Mouse (Mus musculus): ENCODE measurements around the gene Olfr520. TPM values are rescaled to one million over a fixed set of nuclear protein-coding genes. Genes with fewer than 3 reads are reported as not detected.
A peak's percentile ranks its signal among the peaks of the same experiment; 100 is the strongest.

Gene Olfr520
- polyA plus RNA-seq, 1 experiment from 2014 or later = not detected

- H3K27me3 ChIP-seq (replicated peaks) = no peaks in the 10 kb centered on the region
- 39% methylated on average over 6 of the region's 6 CpGs for whole genome bisulfite sequencing
- peaks cover 7% of the 10 kb centered on the region; the same call in 1 of the 2 replicates for H3K4me1 ChIP-seq
- no peak overlapping the region for H3K4me2 ChIP-seq (replicated peaks)
- no peaks in the 10 kb centered on the region for H3K9me3 ChIP-seq
- no peak for ATAC-seq (ENCODE audit: low FRiP score, low read depth)
- H3K9ac ChIP-seq = no peak overlapping the region
- no peak overlapping the region for H3K4me3 ChIP-seq
- no peaks in the 10 kb centered on the region for H3K36me3 ChIP-seq
- no peak overlapping the region for H3K27ac ChIP-seq
Measured at GRCm38 (mm10) chr7:99702201-99702600, 27.9 kb upstream of the Olfr520 start.

DNA sequence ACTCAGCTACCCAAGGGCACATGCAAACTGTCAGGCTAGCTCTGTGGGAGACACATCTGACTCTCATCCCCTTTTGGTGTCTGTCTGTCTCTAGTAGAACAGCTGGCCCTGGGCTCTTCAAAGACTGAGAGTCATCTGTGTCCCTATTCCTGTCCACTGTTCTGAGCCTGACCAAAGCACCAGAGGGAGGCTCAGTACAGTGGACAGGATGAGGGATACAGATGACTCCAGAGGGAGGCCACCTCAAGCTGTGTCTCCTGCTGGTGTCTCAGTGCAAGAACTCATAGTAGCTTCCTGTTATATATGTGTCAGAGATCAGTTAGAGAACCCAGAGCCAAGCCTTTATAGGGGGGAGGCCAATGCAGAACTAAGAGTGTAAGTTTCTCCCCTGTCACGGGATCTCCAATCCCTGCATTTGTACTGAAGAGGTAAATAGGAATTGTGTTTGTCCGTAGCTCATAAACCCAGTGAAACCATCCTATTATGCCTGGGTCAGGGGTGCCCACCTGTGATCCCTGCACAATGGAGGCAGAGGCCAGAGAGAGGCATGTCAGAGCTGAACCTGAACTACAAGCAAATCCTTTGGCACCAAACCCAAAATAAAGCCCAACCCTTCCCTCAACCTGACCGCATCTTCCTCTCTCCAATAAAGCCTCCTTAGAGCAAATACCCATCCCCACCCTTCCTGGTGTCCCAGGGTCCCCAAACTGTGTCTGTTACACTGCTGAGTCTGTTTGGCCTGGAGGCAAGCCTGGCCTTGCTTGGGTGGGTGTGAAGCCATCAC lies 25.1 kb upstream of the Olfr520 start:
- no peak overlapping the region for H3K27ac ChIP-seq
- no peaks in the 10 kb centered on the region; the same call in 1 of the 2 replicates for H3K27me3 ChIP-seq (replicated peaks)
- no peaks in the 10 kb centered on the region for H3K9me3 ChIP-seq
- no peak overlapping the region for H3K9ac ChIP-seq
- WGBS = 82% methylated on average over 3 of the region's 3 CpGs
- no peak overlapping the region for H3K4me2 ChIP-seq (replicated peaks)
- no peak overlapping the region for H3K4me3 ChIP-seq
- ATAC-seq (ENCODE audit: low FRiP score, low read depth) = no peak
- peaks cover 11% of the 10 kb centered on the region; the same call in 1 of the 2 replicates for H3K4me1 ChIP-seq
- no peaks in the 10 kb centered on the region for H3K36me3 ChIP-seq

DNA sequence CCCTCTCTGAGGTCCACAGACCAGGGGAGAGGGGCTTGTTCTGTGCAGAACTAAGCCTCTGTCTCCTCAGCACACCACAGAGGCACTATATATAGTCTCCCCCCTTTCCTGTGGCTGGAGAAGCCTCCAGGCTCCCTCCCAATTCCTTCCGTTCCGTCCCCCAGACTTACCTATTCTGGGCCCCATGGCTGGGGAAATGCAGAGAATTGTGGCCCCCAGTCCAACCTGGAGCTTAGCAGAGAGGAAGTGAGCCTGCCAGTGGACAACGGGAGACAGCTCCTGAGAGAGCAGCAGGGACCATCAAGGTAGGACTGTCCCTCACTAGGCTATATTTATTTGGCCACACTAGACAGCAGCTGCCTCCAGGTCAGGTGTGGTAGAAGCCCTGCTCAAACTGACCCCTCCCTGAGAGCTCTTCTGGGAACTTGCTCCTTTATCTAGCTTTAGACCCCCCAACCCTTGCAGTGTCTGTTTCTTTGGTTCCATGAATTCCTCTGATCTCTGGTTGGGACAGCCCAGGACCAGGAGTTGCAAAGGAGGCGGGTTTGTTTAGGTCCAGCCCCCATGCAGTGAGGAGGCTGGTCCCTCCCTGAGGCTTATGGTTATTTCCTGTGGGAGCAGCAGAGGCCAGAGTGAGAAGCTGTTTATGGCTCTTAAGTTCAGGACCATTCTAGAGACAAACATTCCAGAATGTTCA lies 23.6 kb upstream of the Olfr520 start:
- no peak overlapping the region for H3K9ac ChIP-seq
- H3K27me3 ChIP-seq (replicated peaks) = no peaks in the 10 kb centered on the region; the same call in 1 of the 2 replicates
- peaks cover 11% of the 10 kb centered on the region; the same call in 1 of the 2 replicates for H3K4me1 ChIP-seq
- H3K4me3 ChIP-seq = no peak overlapping the region
- no peak for ATAC-seq (ENCODE audit: low FRiP score, low read depth)
- 63% methylated on average over 4 of the region's 4 CpGs for WGBS
- H3K4me2 ChIP-seq (replicated peaks) = peak overlapping the region; percentile 16; the same call in 1 of the 2 replicates
- H3K9me3 ChIP-seq = no peaks in the 10 kb centered on the region
- no peaks in the 10 kb centered on the region for H3K36me3 ChIP-seq
- no peak overlapping the region for H3K27ac ChIP-seq

DNA sequence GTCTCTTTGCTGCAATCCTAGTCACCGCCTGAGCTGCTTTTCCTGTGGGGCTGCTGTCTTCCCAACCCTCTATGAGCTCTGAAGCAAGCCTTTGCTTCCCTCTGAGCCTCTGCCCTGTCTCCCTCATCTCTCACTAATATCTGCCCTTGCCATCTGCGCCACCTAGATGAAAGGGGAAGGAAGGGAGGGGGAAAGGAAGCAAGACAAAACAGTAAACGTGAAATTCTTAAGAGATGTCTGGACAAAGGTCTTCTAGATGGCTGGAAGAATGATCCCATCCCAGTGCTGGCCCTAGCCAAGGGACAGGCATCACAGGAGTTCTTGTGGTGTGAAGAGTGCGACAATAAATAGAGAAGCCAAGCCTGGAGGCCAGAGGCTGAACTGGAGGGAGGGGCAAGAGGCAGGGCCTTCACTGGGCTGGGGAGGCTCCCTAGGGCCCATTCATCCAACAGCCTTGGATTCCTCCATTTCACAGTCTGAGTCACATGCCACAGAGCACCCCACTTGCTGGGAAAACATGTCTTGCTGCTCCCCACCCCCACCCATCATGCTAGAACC lies 23.0 kb upstream of the Olfr520 start:
- Histone ChIP-seq H3K9me3 (no peaks in the 10 kb centered on the region), H3K27ac (no peak overlapping the region), H3K4me1 (peaks cover 11% of the 10 kb centered on the region; the same call in 1 of the 2 replicates), H3K4me3 (no peak overlapping the region), H3K36me3 (no peaks in the 10 kb centered on the region), H3K4me2 (replicated peaks) (no peak overlapping the region), H3K9ac (no peak overlapping the region), H3K27me3 (replicated peaks) (no peaks in the 10 kb centered on the region; the same call in 1 of the 2 replicates)
- WGBS = 47% methylated on average over 4 of the region's 4 CpGs
- no peak for ATAC-seq (ENCODE audit: low FRiP score, low read depth)

DNA sequence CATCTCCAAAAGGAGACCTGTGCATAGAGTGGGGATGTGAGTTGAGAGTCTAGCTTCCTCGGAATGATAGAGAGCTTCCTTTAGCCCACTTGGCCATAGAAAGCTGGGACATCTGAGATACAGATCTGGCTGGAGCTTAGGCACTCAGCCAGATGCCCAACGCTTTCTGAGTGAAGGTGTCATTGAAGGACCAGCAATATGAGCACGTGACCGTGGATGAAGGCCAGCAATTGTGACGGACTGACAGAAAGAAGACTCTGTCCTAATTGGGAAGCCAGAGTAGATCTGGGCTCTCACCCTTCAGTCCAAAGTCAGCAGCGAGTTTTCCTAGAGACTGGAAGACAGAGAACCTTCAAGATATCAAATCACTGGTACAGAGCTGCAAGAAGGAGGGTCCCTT lies 22.4 kb upstream of the Olfr520 start:
- Histone ChIP-seq H3K9ac (no peak overlapping the region), H3K4me3 (no peak overlapping the region), H3K36me3 (no peaks in the 10 kb centered on the region), H3K27ac (no peak overlapping the region), H3K9me3 (no peaks in the 10 kb centered on the region), H3K4me1 (peaks cover 11% of the 10 kb centered on the region; the same call in 1 of the 2 replicates), H3K27me3 (replicated peaks) (no peaks in the 10 kb centered on the region; the same call in 1 of the 2 replicates), H3K4me2 (replicated peaks) (no peak overlapping the region)
- WGBS = 88% methylated on average over 6 of the region's 6 CpGs
- ATAC-seq (ENCODE audit: low FRiP score, low read depth) = no peak

GRCm38 (mm10) chr7:99708301-99708721 lies 21.8 kb upstream of the Olfr520 start:
- H3K4me2 ChIP-seq (replicated peaks) = no peak overlapping the region
- no peak for ATAC-seq (ENCODE audit: low FRiP score, low read depth)
- H3K36me3 ChIP-seq = no peaks in the 10 kb centered on the region
- no peak overlapping the region for H3K9ac ChIP-seq
- WGBS = 64% methylated on average over 8 of the region's 8 CpGs
- H3K27ac ChIP-seq = no peak overlapping the region
- no peaks in the 10 kb centered on the region; the same call in 1 of the 2 replicates for H3K27me3 ChIP-seq (replicated peaks)
- H3K4me1 ChIP-seq = peaks cover 11% of the 10 kb centered on the region; the same call in 1 of the 2 replicates
- no peaks in the 10 kb centered on the region for H3K9me3 ChIP-seq
- H3K4me3 ChIP-seq = no peak overlapping the region

GRCm38 (mm10) chr7:99708750-99709149 lies 21.3 kb upstream of the Olfr520 start:
- H3K4me1 ChIP-seq = peaks cover 11% of the 10 kb centered on the region; the same call in 1 of the 2 replicates
- no peaks in the 10 kb centered on the region; the same call in 1 of the 2 replicates for H3K27me3 ChIP-seq (replicated peaks)
- H3K36me3 ChIP-seq = no peaks in the 10 kb centered on the region
- ATAC-seq (ENCODE audit: low FRiP score, low read depth) = no peak
- H3K4me2 ChIP-seq (replicated peaks) = no peak overlapping the region
- 67% methylated on average over 5 of the region's 5 CpGs for WGBS
- H3K9ac ChIP-seq = no peak overlapping the region
- no peak overlapping the region for H3K4me3 ChIP-seq
- H3K27ac ChIP-seq = no peak overlapping the region
- H3K9me3 ChIP-seq = no peaks in the 10 kb centered on the region

DNA sequence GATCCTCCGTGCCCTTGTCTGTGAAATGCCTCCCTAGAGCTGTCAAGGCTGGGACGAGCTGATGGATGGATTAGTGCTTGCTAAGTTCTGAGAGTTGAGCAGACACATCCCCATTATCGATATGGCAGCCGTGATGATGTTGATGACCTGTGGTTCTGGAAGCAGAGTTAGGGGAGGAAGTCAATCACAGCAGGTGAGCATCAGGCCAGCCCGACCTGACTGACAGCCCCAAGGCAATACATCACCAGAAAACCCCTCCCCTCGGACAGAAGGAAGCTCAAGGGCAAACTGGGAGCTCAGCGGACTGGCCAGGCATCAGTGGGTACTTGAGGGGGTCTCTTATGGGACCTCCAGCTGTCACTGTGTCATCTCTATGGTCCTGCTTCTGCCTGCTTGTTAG lies 20.1 kb upstream of the Olfr520 start:
- Histone ChIP-seq H3K27ac (no peak overlapping the region), H3K4me2 (replicated peaks) (no peak overlapping the region), H3K9me3 (no peaks in the 10 kb centered on the region), H3K36me3 (no peaks in the 10 kb centered on the region), H3K4me1 (peaks cover 11% of the 10 kb centered on the region; the same call in 1 of the 2 replicates), H3K4me3 (no peak overlapping the region), H3K27me3 (replicated peaks) (no peaks in the 10 kb centered on the region; the same call in 1 of the 2 replicates), H3K9ac (no peak overlapping the region)
- 50% methylated on average over 7 of the region's 7 CpGs for WGBS
- no peak for ATAC-seq (ENCODE audit: low FRiP score, low read depth)

DNA sequence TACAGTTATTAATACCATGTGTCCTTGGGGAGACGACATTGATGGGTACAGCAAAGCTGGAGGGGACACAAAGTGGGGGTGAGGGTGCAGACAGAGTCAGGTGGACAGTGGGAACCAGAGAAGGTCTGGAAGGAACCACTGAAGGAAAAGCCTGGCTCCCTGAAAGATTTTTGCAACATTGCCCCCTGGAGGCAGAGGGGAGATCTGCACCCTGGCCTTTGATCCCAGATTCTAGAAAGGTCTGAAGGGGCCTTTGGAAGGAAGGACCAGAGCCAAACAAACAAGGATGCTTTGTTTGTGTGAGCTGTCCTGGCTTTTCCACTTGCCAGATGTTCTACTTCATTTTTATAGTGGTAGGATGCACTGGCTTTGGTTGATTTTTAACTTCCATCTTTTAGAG lies 19.6 kb upstream of the Olfr520 start:
- H3K36me3 ChIP-seq = no peaks in the 10 kb centered on the region
- H3K9ac ChIP-seq = no peak overlapping the region
- no peaks in the 10 kb centered on the region; the same call in 1 of the 2 replicates for H3K27me3 ChIP-seq (replicated peaks)
- no peak overlapping the region for H3K4me2 ChIP-seq (replicated peaks)
- peaks cover 11% of the 10 kb centered on the region; the same call in 1 of the 2 replicates for H3K4me1 ChIP-seq
- 32% methylated on average over 1 of the region's 1 CpGs for WGBS
- ATAC-seq (ENCODE audit: low FRiP score, low read depth) = no peak
- H3K27ac ChIP-seq = no peak overlapping the region
- H3K4me3 ChIP-seq = no peak overlapping the region
- H3K9me3 ChIP-seq = no peaks in the 10 kb centered on the region

DNA sequence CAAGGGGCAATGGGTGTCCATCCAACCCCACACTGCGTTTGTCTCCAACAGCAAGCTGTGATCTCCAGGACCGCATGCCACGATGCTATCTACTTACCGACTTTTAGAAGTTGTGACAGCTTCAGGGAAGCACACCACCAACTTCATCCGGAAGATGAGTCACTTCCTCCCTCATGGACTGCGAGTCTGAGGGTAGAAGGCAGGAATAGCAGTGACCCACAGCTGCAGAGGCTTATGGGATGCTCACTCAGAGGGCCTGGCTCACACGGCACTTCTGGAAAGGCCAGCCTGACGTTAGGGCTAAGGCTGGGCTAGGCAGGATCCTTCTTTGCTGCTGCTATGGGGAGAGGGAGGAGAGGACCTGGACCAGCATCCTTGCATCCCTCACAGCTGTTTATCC lies 18.9 kb upstream of the Olfr520 start, which contains the start of gene Slco2b1:
Gene Slco2b1, minus strand, starts transcription at position 175 of the 400 bp plus-strand sequence.
- Histone ChIP-seq H3K9ac (no peak within 1 kb of the TSS), H3K4me2 (replicated peaks) (no peak within 1 kb of the TSS), H3K4me1 (peaks cover 11% of the 10 kb centered on the region; the same call in 1 of the 2 replicates), H3K27ac (no peak within 1 kb of the TSS), H3K27me3 (replicated peaks) (no peaks in the 10 kb centered on the region; the same call in 1 of the 2 replicates), H3K36me3 (no peaks in the 10 kb centered on the region), H3K4me3 (no peak within 1 kb of the TSS), H3K9me3 (no peaks in the 10 kb centered on the region)
- ATAC-seq (ENCODE audit: low FRiP score, low read depth) = no peak
- 78% methylated on average over 8 of the region's 8 CpGs for WGBS

DNA sequence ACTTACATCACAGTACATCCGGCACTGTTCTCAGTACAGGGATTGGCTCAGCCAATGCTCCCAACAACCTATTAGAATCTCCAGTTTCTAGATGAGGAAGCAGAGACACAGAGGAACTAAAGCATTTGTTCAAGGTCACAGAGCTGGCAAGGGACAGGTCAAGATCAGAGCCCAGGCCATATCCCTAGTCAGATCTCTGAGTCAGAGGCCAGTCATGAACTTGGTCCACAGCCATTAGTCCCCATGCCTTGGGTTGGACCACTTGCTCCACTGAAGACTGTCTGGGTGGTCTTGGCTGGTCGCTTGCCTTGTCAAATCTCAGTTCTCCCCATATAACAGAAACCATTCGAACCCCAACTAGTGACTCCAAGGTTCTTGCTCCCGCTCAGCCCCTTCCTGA lies 17.6 kb upstream of the Olfr520 start:
- no peaks in the 10 kb centered on the region for H3K9me3 ChIP-seq
- WGBS = 89% methylated on average over 4 of the region's 4 CpGs
- H3K9ac ChIP-seq = no peak overlapping the region
- H3K4me3 ChIP-seq = no peak overlapping the region
- H3K36me3 ChIP-seq = no peaks in the 10 kb centered on the region
- H3K4me2 ChIP-seq (replicated peaks) = no peak overlapping the region
- no peaks in the 10 kb centered on the region; the same call in 1 of the 2 replicates for H3K27me3 ChIP-seq (replicated peaks)
- peaks cover 2% of the 10 kb centered on the region; the same call in 1 of the 2 replicates for H3K4me1 ChIP-seq
- H3K27ac ChIP-seq = no peak overlapping the region
- ATAC-seq (ENCODE audit: low FRiP score, low read depth) = no peak

DNA sequence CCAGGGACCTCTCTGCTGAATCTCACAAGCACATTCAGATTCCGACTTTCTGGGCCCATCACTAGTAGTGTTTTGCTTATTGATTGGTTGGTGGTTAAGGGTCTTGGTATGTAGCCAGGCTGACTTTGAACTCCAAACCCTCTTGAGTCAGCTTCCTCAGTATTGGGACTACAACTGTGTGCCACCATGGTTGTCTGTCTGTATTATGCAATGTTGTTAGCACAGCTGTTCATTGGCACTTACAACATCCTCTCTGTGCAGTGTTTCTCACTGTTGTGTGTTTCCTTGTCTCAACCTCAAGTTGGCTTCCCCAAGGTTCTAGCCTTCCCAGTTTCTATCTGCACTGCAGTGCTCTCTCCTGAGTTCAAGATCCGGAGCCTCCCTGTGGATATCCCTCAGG lies 13.5 kb upstream of the Olfr520 start:
- Histone ChIP-seq H3K36me3 (no peaks in the 10 kb centered on the region), H3K9ac (no peak overlapping the region), H3K27me3 (replicated peaks) (no peaks in the 10 kb centered on the region), H3K4me1 (no peaks in the 10 kb centered on the region), H3K4me2 (replicated peaks) (no peak overlapping the region), H3K9me3 (no peaks in the 10 kb centered on the region), H3K4me3 (no peak overlapping the region), H3K27ac (no peak overlapping the region)
- no peak for ATAC-seq (ENCODE audit: low FRiP score, low read depth)
- 97% methylated on average over 2 of the region's 2 CpGs for WGBS
